Mouse (Mus musculus) heart, embryonic 15.5 days (tissue): ENCODE measurements around the gene Rab3il1. TPM values are rescaled to one million over a fixed set of nuclear protein-coding genes. Genes with fewer than 3 reads are reported as not detected.

Experiments
- ATAC-seq: fragments of 200-750 bp; cut with Nextera tagmentation; replicated peaks from 2 replicates; pipeline ENCODE4 v1.8.0; 2017; ENCODE audit warnings: low read depth, moderate TSS enrichment; ENCODE audit not compliant: insufficient number of reproducible peaks, insufficient read depth, low FRiP score
- H3K27ac ChIP-seq: fragments of 300-500 bp; sonication (generic); 2 replicates; pipeline ENCODE4 v1.5.1; 2015; ENCODE audit warnings: mild to moderate bottlenecking, inconsistent platforms
- H3K27me3 ChIP-seq: fragments of 300-500 bp; sonication (generic); 2 replicates; pipeline ENCODE4 v1.6.1; 2015; ENCODE audit warnings: inconsistent platforms
- H3K36me3 ChIP-seq: fragments of 300-500 bp; sonication (generic); 2 replicates; pipeline ENCODE4 v1.6.1; 2015; ENCODE audit warnings: mild to moderate bottlenecking, inconsistent platforms
- H3K4me1 ChIP-seq: fragments of 300-500 bp; sonication (generic); replicated peaks from 2 replicates; pipeline ENCODE4 v1.6.1; 2015; ENCODE audit warnings: inconsistent platforms
- H3K4me2 ChIP-seq: fragments of 300-500 bp; sonication (generic); 2 replicates; pipeline ENCODE4 v1.6.1; 2015; ENCODE audit warnings: inconsistent platforms, mild to moderate bottlenecking, moderate library complexity
- H3K4me3 ChIP-seq: fragments of 300-500 bp; sonication (generic); 2 replicates; pipeline ENCODE4 v1.5.1; 2015; ENCODE audit warnings: mild to moderate bottlenecking, inconsistent platforms
- H3K9ac ChIP-seq: fragments of 300-500 bp; sonication (generic); 2 replicates; pipeline ENCODE4 v1.6.1; 2015; ENCODE audit warnings: mild to moderate bottlenecking, inconsistent platforms
- H3K9me3 ChIP-seq: fragments of 300-500 bp; sonication (generic); replicated peaks from 2 replicates; pipeline ENCODE4 v1.6.1; 2016; ENCODE audit warnings: inconsistent platforms
- WGBS: fragments of 180-500 bp; shearing (Covaris S2); methylation state at CpG from one replicate; pipeline ENCODE4 v1.1.7; 2015; ENCODE audit warnings: mixed read lengths; 5-methylcytosine and 5-hydroxymethylcytosine counted together
- polyA plus RNA-seq: library from polyadenylated mRNA; unstranded; fragments of >200 nt; fragmentation: Nextera tagmentation; extraction: Ambion mirVana; gene quantifications from 2 replicates; pipeline ENCODE4 v1.2.1, GENCODE M21; 2015

Gene Rab3il1
- polyA plus RNA-seq, 1 experiment from 2014 or later = 21.8 TPM

GRCm38 (mm10) chr19:9997204-9998062, 4.0 kb upstream of the Rab3il1 start:
- Histone ChIP-seq H3K36me3 (no peaks in the 10 kb centered on the region), H3K4me2 (no peak overlapping the region), H3K9me3 (no peaks in the 10 kb centered on the region), H3K27me3 (no peaks in the 10 kb centered on the region), H3K4me3 (no peak overlapping the region), H3K27ac (no peak overlapping the region), H3K4me1 (peaks cover 7% of the 10 kb centered on the region; the same call in 1 of the 2 replicates), H3K9ac (no peak overlapping the region)
- no peak for ATAC-seq
- 72% methylated on average over 12 of the region's 12 CpGs for WGBS

- no peaks in the 10 kb centered on the region for H3K27me3 ChIP-seq
- no peaks in the 10 kb centered on the region for H3K9me3 ChIP-seq
- no peak overlapping the region for H3K4me2 ChIP-seq
- ATAC-seq = no peak
- no peak overlapping the region for H3K9ac ChIP-seq
- H3K4me3 ChIP-seq = no peak overlapping the region
- H3K36me3 ChIP-seq = no peaks in the 10 kb centered on the region
- H3K4me1 ChIP-seq = peaks cover 2% of the 10 kb centered on the region; the same call in 1 of the 2 replicates
- 76% methylated on average over 2 of the region's 2 CpGs for WGBS
- no peak overlapping the region for H3K27ac ChIP-seq
Observed at GRCm38 (mm10) chr19:9998063-9998416, 3.4 kb upstream of the Rab3il1 start.

DNA sequence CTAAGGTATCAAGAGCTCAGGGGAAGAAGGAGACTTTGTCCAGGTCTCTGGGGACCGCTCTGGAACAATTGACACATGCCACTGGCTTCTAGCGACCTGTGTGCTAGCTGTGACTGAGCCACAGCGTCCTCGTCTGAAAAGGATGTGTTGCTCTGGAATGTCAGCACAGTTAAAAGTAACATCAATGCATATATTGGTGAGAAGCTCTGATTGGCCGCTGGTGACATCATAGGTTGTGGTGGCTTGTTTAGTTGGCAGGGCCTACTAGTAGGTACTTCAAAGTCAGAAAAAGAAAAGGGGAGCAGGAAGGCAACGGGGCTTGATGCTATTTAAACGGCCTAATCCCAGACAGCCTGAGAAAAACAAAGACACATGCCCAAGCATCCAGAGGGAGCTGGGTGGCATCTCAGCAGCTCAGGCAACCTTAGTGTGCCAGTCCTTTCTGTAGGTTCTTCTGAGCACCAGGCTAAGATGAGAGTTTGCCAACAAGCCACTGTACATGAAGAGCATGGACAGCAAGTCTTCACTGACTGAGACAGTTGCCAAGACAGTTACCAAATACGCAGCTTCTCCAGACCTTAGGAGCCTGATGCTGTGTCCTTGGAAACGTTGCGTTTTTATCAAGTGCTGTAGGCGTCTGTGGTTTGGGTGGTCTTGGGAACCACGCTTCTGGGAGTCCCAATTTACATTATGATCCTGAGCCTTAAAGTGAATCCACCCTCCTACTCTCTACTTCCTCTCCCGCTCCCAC, 2.6 kb upstream of the Rab3il1 start:
- Histone ChIP-seq H3K9me3 (no peaks in the 10 kb centered on the region), H3K27ac (no peak overlapping the region), H3K9ac (no peak overlapping the region), H3K36me3 (no peaks in the 10 kb centered on the region), H3K4me2 (no peak overlapping the region), H3K4me1 (no peaks in the 10 kb centered on the region), H3K27me3 (no peaks in the 10 kb centered on the region), H3K4me3 (no peak overlapping the region)
- 56% methylated on average over 13 of the region's 13 CpGs for WGBS
- ATAC-seq = no peak

GRCm38 (mm10) chr19:10000330-10000729, 1.1 kb upstream of the Rab3il1 start:
- Histone ChIP-seq H3K9me3 (no peaks in the 10 kb centered on the region), H3K4me1 (no peaks in the 10 kb centered on the region), H3K4me2 (no peak overlapping the region), H3K4me3 (no peak overlapping the region), H3K36me3 (no peaks in the 10 kb centered on the region), H3K9ac (no peak overlapping the region), H3K27ac (no peak overlapping the region), H3K27me3 (no peaks in the 10 kb centered on the region)
- 21% methylated on average over 3 of the region's 3 CpGs for WGBS
- ATAC-seq = peak; percentile 54; the same call in 1 of the 2 replicates

GRCm38 (mm10) chr19:10003696-10004095, 2.2 kb downstream of the Rab3il1 start:
- no peak overlapping the region for H3K9ac ChIP-seq
- no peaks in the 10 kb centered on the region for H3K9me3 ChIP-seq
- 79% methylated on average over 1 of the region's 1 CpGs for WGBS
- no peaks in the 10 kb centered on the region for H3K27me3 ChIP-seq
- no peaks in the 10 kb centered on the region for H3K4me1 ChIP-seq
- H3K36me3 ChIP-seq = no peaks in the 10 kb centered on the region
- no peak overlapping the region for H3K4me2 ChIP-seq
- no peak overlapping the region for H3K4me3 ChIP-seq
- H3K27ac ChIP-seq = no peak overlapping the region
- no peak for ATAC-seq

GRCm38 (mm10) chr19:10011408-10011807, 9.9 kb downstream of the Rab3il1 start:
- H3K4me3 ChIP-seq = no peak overlapping the region
- no peak overlapping the region for H3K27ac ChIP-seq
- H3K27me3 ChIP-seq = no peaks in the 10 kb centered on the region
- no peak overlapping the region for H3K9ac ChIP-seq
- no peaks in the 10 kb centered on the region for H3K9me3 ChIP-seq
- WGBS = 84% methylated on average over 1 of the region's 1 CpGs
- no peak overlapping the region for H3K4me2 ChIP-seq
- ATAC-seq = no peak
- peaks cover 26% of the 10 kb centered on the region for H3K4me1 ChIP-seq
- H3K36me3 ChIP-seq = no peaks in the 10 kb centered on the region

DNA sequence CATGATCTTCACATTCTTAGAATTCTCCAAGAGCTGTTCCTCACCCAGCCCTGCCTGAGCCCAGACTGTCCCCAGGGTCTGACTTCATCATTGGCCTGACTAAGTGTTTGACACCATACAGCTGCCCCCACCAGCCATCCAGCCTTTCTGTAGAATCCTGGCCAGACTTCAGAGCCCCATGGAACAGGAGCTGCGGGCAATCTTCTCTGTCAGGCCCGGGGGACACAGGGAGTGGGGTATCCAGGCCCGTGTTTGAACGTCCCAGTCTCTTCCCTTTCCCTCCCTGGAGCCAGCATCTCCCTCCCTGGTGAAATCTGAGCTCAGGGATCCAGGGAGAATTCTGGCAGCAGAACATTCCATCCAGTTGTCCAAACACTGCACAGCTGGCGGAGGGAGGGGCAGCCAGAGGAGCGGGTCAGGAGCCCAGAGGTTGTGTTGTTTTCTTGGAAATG, 11.4 kb downstream of the Rab3il1 start:
- H3K4me2 ChIP-seq = 0 out of 2 replicates have a peak overlapping the region, but pooled peaks have one; percentile 1

GRCm38 (mm10) chr19:10013348-10013747, 11.9 kb downstream of the Rab3il1 start:
- no peaks in the 10 kb centered on the region for H3K36me3 ChIP-seq
- no peak for ATAC-seq
- H3K9ac ChIP-seq = no peak overlapping the region
- H3K27me3 ChIP-seq = no peaks in the 10 kb centered on the region
- 0 out of 2 replicates have a peak overlapping the region, but pooled peaks have one; percentile 1 for H3K4me2 ChIP-seq
- H3K9me3 ChIP-seq = no peaks in the 10 kb centered on the region
- H3K4me3 ChIP-seq = no peak overlapping the region
- WGBS = 15% methylated on average over 3 of the region's 3 CpGs
- H3K27ac ChIP-seq = peak overlapping the region; percentile 88
- H3K4me1 ChIP-seq = peaks cover 33% of the 10 kb centered on the region

More for the DNA sequence above, 11.4 kb downstream of the Rab3il1 start:
- H3K36me3 ChIP-seq = no peaks in the 10 kb centered on the region
- WGBS = 15% methylated on average over 6 of the region's 6 CpGs
- H3K27me3 ChIP-seq = no peaks in the 10 kb centered on the region
- no peak overlapping the region for H3K9ac ChIP-seq
- peaks cover 32% of the 10 kb centered on the region for H3K4me1 ChIP-seq
- peak; percentile 40 for ATAC-seq
- no peaks in the 10 kb centered on the region for H3K9me3 ChIP-seq
- no peak overlapping the region for H3K4me3 ChIP-seq
- H3K27ac ChIP-seq = peak overlapping the region; percentile 88

DNA sequence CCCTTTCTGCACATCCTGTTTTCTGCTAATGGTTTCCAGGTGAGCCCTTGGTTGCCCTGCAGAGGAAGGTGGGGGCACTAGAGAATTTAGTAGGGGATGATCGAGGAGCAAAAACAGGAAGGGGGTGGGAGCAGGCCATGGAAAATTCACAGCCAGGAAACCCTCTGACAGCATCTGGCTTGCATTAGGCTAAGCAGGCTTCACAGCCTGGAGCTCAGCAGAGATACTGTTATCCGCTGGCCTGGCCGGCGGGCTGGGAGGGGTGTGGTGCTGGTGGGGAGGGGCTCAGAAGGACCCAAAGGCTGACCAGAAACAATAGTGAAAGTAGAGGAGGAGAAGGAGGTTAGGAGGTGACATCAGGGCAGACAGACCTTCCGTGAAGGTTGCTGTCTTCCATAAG, 12.4 kb downstream of the Rab3il1 start:
- Histone ChIP-seq H3K27ac (peak overlapping the region; percentile 88), H3K9me3 (no peaks in the 10 kb centered on the region), H3K36me3 (no peaks in the 10 kb centered on the region), H3K4me1 (peaks cover 38% of the 10 kb centered on the region), H3K27me3 (no peaks in the 10 kb centered on the region), H3K4me3 (no peak overlapping the region), H3K4me2 (no peak overlapping the region), H3K9ac (no peak overlapping the region)
- 24% methylated on average over 5 of the region's 5 CpGs for WGBS
- peak; percentile 51 for ATAC-seq

DNA sequence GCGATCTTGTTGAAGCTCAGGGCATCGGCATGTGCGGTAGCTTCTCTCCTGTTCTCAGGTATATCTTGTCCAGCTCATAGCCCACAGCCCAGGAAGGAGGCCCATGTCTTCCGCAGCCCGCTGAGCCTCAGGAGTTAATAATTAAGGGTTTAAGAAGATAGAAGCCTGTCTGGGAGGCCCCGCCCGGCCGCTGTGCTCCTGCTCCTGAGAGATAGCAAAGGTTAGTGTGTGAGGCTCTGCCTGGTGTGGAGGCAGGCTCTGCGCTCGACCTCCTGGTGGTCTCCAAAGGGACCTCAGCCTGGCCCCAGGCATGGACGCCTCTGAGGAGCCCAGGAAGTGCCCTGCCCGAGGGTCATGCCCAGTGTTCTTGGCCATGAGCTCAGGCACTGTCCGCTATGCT, 13.4 kb downstream of the Rab3il1 start:
- Histone ChIP-seq H3K27me3 (no peaks in the 10 kb centered on the region), H3K9me3 (no peaks in the 10 kb centered on the region), H3K27ac (peak overlapping the region; percentile 88; the same call in 1 of the 2 replicates), H3K9ac (no peak overlapping the region), H3K4me1 (peaks cover 45% of the 10 kb centered on the region), H3K36me3 (no peaks in the 10 kb centered on the region), H3K4me2 (no peak overlapping the region), H3K4me3 (no peak overlapping the region)
- 69% methylated on average over 13 of the region's 13 CpGs for WGBS
- no peak for ATAC-seq

GRCm38 (mm10) chr19:10015442-10015841, 14.0 kb downstream of the Rab3il1 start:
- Histone ChIP-seq H3K9me3 (no peaks in the 10 kb centered on the region), H3K9ac (no peak overlapping the region), H3K36me3 (no peaks in the 10 kb centered on the region), H3K4me3 (no peak overlapping the region), H3K27ac (no peak overlapping the region), H3K4me1 (peaks cover 45% of the 10 kb centered on the region), H3K27me3 (no peaks in the 10 kb centered on the region), H3K4me2 (no peak overlapping the region)
- no peak for ATAC-seq
- 51% methylated on average over 4 of the region's 4 CpGs for WGBS
